Mouse (Mus musculus): ENCODE data around the gene Tnxb. TPM values are rescaled to one million over a fixed set of nuclear protein-coding genes. Genes with fewer than 3 reads are reported as not detected.
"Not testable (repeated sequence)": the region's sequence is repeated elsewhere in the genome, so short reads cannot be mapped to it uniquely, and the experiment has no call there.

Gene Tnxb
- polyA plus RNA-seq, 1 experiment from 2014 or later = 1.4 TPM

GRCm38 (mm10) chr17:34685120-34686110 is 15.1 kb downstream of the Tnxb start:
- H3K4me3 ChIP-seq = no peak overlapping the region
- WGBS = 70% methylated on average over 28 of the region's 28 CpGs
- no peak overlapping the region for H3K4me2 ChIP-seq
- peak; percentile 38; the same call in 1 of the 2 replicates for ATAC-seq (ENCODE audit: extremely low read depth, insufficient number of reproducible peaks, low FRiP score, low TSS enrichment)
- H3K4me1 ChIP-seq = peaks cover 46% of the 10 kb centered on the region
- peaks cover 3% of the 10 kb centered on the region for H3K27me3 ChIP-seq (replicated peaks)
- peak overlapping the region; percentile 74 for H3K27ac ChIP-seq (replicated peaks)
- H3K9ac ChIP-seq = peak overlapping the region; percentile 25; the same call in 1 of the 2 replicates
- H3K36me3 ChIP-seq = no peaks in the 10 kb centered on the region
- no peaks in the 10 kb centered on the region for H3K9me3 ChIP-seq

GRCm38 (mm10) chr17:34688889-34689288 is 18.6 kb downstream of the Tnxb start:
- Histone ChIP-seq H3K4me1 (peaks cover 30% of the 10 kb centered on the region), H3K9me3 (no peaks in the 10 kb centered on the region), H3K27me3 (replicated peaks) (no peaks in the 10 kb centered on the region; the same call in 1 of the 2 replicates), H3K4me2 (no peak overlapping the region), H3K9ac (no peak overlapping the region), H3K27ac (replicated peaks) (no peak overlapping the region), H3K36me3 (no peaks in the 10 kb centered on the region), H3K4me3 (no peak overlapping the region)
- 89% methylated on average over 7 of the region's 7 CpGs for WGBS
- ATAC-seq (ENCODE audit: extremely low read depth, insufficient number of reproducible peaks, low FRiP score, low TSS enrichment) = no peak

GRCm38 (mm10) chr17:34690458-34690857 is 20.1 kb downstream of the Tnxb start:
- Histone ChIP-seq H3K9me3 (no peaks in the 10 kb centered on the region), H3K27me3 (replicated peaks) (peaks cover 4% of the 10 kb centered on the region; the same call in 1 of the 2 replicates), H3K4me2 (no peak overlapping the region), H3K9ac (no peak overlapping the region), H3K4me1 (peaks cover 14% of the 10 kb centered on the region), H3K4me3 (no peak overlapping the region), H3K36me3 (no peaks in the 10 kb centered on the region), H3K27ac (replicated peaks) (no peak overlapping the region)
- no peak for ATAC-seq (ENCODE audit: extremely low read depth, insufficient number of reproducible peaks, low FRiP score, low TSS enrichment)
- 43% methylated on average over 4 of the region's 4 CpGs for WGBS

- Histone ChIP-seq H3K9me3 (no peaks in the 10 kb centered on the region), H3K4me1 (0 out of 2 replicates have a peak, but pooled peaks cover 7% of the 10 kb centered on the region), H3K9ac (no peak overlapping the region), H3K27ac (replicated peaks) (0 out of 2 replicates have a peak overlapping the region, but pooled peaks have one; percentile 20), H3K36me3 (no peaks in the 10 kb centered on the region), H3K4me3 (no peak overlapping the region), H3K27me3 (replicated peaks) (peaks cover 4% of the 10 kb centered on the region; the same call in 1 of the 2 replicates), H3K4me2 (no peak overlapping the region)
- no peak for ATAC-seq (ENCODE audit: extremely low read depth, insufficient number of reproducible peaks, low FRiP score, low TSS enrichment)
- 60% methylated on average over 7 of the region's 7 CpGs for WGBS
Measured at GRCm38 (mm10) chr17:34692906-34693305, 22.6 kb downstream of the Tnxb start.

- H3K9me3 ChIP-seq = no peaks in the 10 kb centered on the region
- H3K27me3 ChIP-seq (replicated peaks) = 0 out of 2 replicates have a peak, but pooled peaks cover 10% of the 10 kb centered on the region
- peak overlapping the region; percentile 3 for H3K27ac ChIP-seq (replicated peaks)
- no peak overlapping the region for H3K4me3 ChIP-seq
- 56% methylated on average over 14 of the region's 14 CpGs for WGBS
- no peak overlapping the region for H3K9ac ChIP-seq
- H3K36me3 ChIP-seq = no peaks in the 10 kb centered on the region
- no peak for ATAC-seq (ENCODE audit: extremely low read depth, insufficient number of reproducible peaks, low FRiP score, low TSS enrichment)
- peaks cover 9% of the 10 kb centered on the region; the same call in 1 of the 2 replicates for H3K4me1 ChIP-seq
- no peak overlapping the region for H3K4me2 ChIP-seq
Measured at GRCm38 (mm10) chr17:34699575-34700408, 29.5 kb downstream of the Tnxb start.

GRCm38 (mm10) chr17:34700671-34701071 is 30.3 kb downstream of the Tnxb start:
- WGBS = 42% methylated on average over 2 of the region's 2 CpGs
- H3K4me3 ChIP-seq = no peak overlapping the region
- ATAC-seq (ENCODE audit: extremely low read depth, insufficient number of reproducible peaks, low FRiP score, low TSS enrichment) = no peak

GRCm38 (mm10) chr17:34706476-34706875 is 36.1 kb downstream of the Tnxb start:
- H3K4me1 ChIP-seq; ATAC-seq (ENCODE audit: extremely low read depth, insufficient number of reproducible peaks, low FRiP score, low TSS enrichment); H3K27me3 ChIP-seq (replicated peaks); H3K9me3 ChIP-seq; H3K27ac ChIP-seq (replicated peaks); H3K4me2 ChIP-seq; H3K4me3 ChIP-seq; H3K9ac ChIP-seq; H3K36me3 ChIP-seq: not testable (repeated sequence)
- WGBS = 72% methylated on average over 2 of the region's 2 CpGs

More at GRCm38 (mm10) chr17:34700671-34701071, 30.3 kb downstream of the Tnxb start:
- no peak overlapping the region for H3K4me2 ChIP-seq
- H3K27me3 ChIP-seq (replicated peaks) = 0 out of 2 replicates have a peak, but pooled peaks cover 10% of the 10 kb centered on the region
- H3K9ac ChIP-seq = no peak overlapping the region
- H3K27ac ChIP-seq (replicated peaks) = 0 out of 2 replicates have a peak overlapping the region, but pooled peaks have one; percentile 3
- H3K36me3 ChIP-seq = no peaks in the 10 kb centered on the region
- peaks cover 9% of the 10 kb centered on the region; the same call in 1 of the 2 replicates for H3K4me1 ChIP-seq
- no peaks in the 10 kb centered on the region for H3K9me3 ChIP-seq

- no peaks in the 10 kb centered on the region for H3K36me3 ChIP-seq
- 33% methylated on average over 6 of the region's 6 CpGs for WGBS
- no peak overlapping the region for H3K27ac ChIP-seq (replicated peaks)
- no peak overlapping the region for H3K4me2 ChIP-seq
- H3K9ac ChIP-seq = no peak overlapping the region
- H3K9me3 ChIP-seq = no peaks in the 10 kb centered on the region
- ATAC-seq (ENCODE audit: extremely low read depth, insufficient number of reproducible peaks, low FRiP score, low TSS enrichment) = no peak
- H3K4me3 ChIP-seq = no peak overlapping the region
- no peaks in the 10 kb centered on the region; the same call in none of the 2 replicates for H3K27me3 ChIP-seq (replicated peaks)
- no peaks in the 10 kb centered on the region for H3K4me1 ChIP-seq
Measured at GRCm38 (mm10) chr17:34712951-34713350, 42.6 kb downstream of the Tnxb start.

GRCm38 (mm10) chr17:34714181-34714907 is 44.0 kb downstream of the Tnxb start:
- H3K4me3 ChIP-seq, H3K9me3 ChIP-seq: not testable (repeated sequence)
- 55% methylated on average over 9 of the region's 9 CpGs for WGBS

GRCm38 (mm10) chr17:34714908-34715445 is 44.6 kb downstream of the Tnxb start:
- 67% methylated on average over 5 of the region's 5 CpGs for WGBS

More at GRCm38 (mm10) chr17:34714181-34714907, 44.0 kb downstream of the Tnxb start:
- not testable (repeated sequence) for ATAC-seq (ENCODE audit: extremely low read depth, insufficient number of reproducible peaks, low FRiP score, low TSS enrichment); H3K36me3 ChIP-seq; H3K27ac ChIP-seq (replicated peaks); H3K9ac ChIP-seq; H3K4me1 ChIP-seq; H3K27me3 ChIP-seq (replicated peaks); H3K4me2 ChIP-seq

More at GRCm38 (mm10) chr17:34714908-34715445, 44.6 kb downstream of the Tnxb start:
- H3K4me3 ChIP-seq; H3K4me1 ChIP-seq; H3K36me3 ChIP-seq; H3K27ac ChIP-seq (replicated peaks); H3K4me2 ChIP-seq; H3K27me3 ChIP-seq (replicated peaks); H3K9me3 ChIP-seq; H3K9ac ChIP-seq; ATAC-seq (ENCODE audit: extremely low read depth, insufficient number of reproducible peaks, low FRiP score, low TSS enrichment): not testable (repeated sequence)
